Mouse (Mus musculus): ENCODE results near the gene Depdc1b. TPM values are rescaled to one million over a fixed set of nuclear protein-coding genes. Genes with fewer than 3 reads are reported as not detected.

The Depdc1b gene
- 1 to 10 TPM; 4.9 to 7.9 TPM for total RNA-seq (2021)
- long read RNA-seq, experiment 1, partial matches to known transcripts = 0 of 1 reads
- long read RNA-seq, experiment 1, other reads (novel, unspliced or antisense) = 0 of 1 reads
- long read RNA-seq, experiment 2, transcript Depdc1b-201 (11 exons, 2,563 nt) = major isoform, 5 of 8 reads
- long read RNA-seq, experiment 2, partial matches to known transcripts = 3 of 8 reads
- long read RNA-seq, experiment 2, other reads (novel, unspliced or antisense) = 0 of 8 reads

GRCm38 (mm10) chr13:108315702-108316486 is at the start of gene Depdc1b:
Gene Depdc1b, plus strand, starts transcription at chr13:108316332.
- peak; percentile 88 to 92 for DNase-seq (ENCODE audit: low spot score in 2 of 2)

- no peak for DNase-seq (ENCODE audit: low spot score in 2 of 2)
Measured at GRCm38 (mm10) chr13:108267841-108268634, 48.1 kb upstream of the Depdc1b start.

GRCm38 (mm10) chr13:108271458-108272148 is 44.5 kb upstream of the Depdc1b start:
- DNase-seq (ENCODE audit: low spot score in 2 of 2) = no peak

GRCm38 (mm10) chr13:108272332-108272731 is 43.8 kb upstream of the Depdc1b start:
- no peak for DNase-seq (ENCODE audit: low spot score in 2 of 2)

- no peak for DNase-seq (ENCODE audit: low spot score in 2 of 2)
Measured at GRCm38 (mm10) chr13:108273034-108273433, 43.1 kb upstream of the Depdc1b start.

- no peak for DNase-seq (ENCODE audit: low spot score in 2 of 2)
Measured at GRCm38 (mm10) chr13:108273456-108273855, 42.7 kb upstream of the Depdc1b start.

- DNase-seq (ENCODE audit: low spot score in 2 of 2) = no peak
Measured at GRCm38 (mm10) chr13:108276561-108276960, 39.6 kb upstream of the Depdc1b start.

- no peak for DNase-seq (ENCODE audit: low spot score in 2 of 2)
Measured at GRCm38 (mm10) chr13:108277320-108277719, 38.8 kb upstream of the Depdc1b start.

- DNase-seq (ENCODE audit: low spot score in 2 of 2) = no peak
Measured at GRCm38 (mm10) chr13:108278592-108278991, 37.5 kb upstream of the Depdc1b start.

GRCm38 (mm10) chr13:108284312-108284711 is 31.8 kb upstream of the Depdc1b start:
- no peak for DNase-seq (ENCODE audit: low spot score in 2 of 2)

- no peak for DNase-seq (ENCODE audit: low spot score in 2 of 2)
Measured at GRCm38 (mm10) chr13:108287953-108288352, 28.2 kb upstream of the Depdc1b start.

- no peak for DNase-seq (ENCODE audit: low spot score in 2 of 2)
Measured at GRCm38 (mm10) chr13:108289436-108289835, 26.7 kb upstream of the Depdc1b start.

GRCm38 (mm10) chr13:108290314-108290713 is 25.8 kb upstream of the Depdc1b start:
- DNase-seq (ENCODE audit: low spot score in 2 of 2) = no peak

GRCm38 (mm10) chr13:108297350-108298093 is 18.6 kb upstream of the Depdc1b start:
- DNase-seq (ENCODE audit: low spot score in 2 of 2) = no peak

GRCm38 (mm10) chr13:108298241-108298640 is 17.9 kb upstream of the Depdc1b start:
- DNase-seq (ENCODE audit: low spot score in 2 of 2) = no peak

- DNase-seq (ENCODE audit: low spot score in 2 of 2) = no peak
Measured at GRCm38 (mm10) chr13:108300346-108300950, 15.7 kb upstream of the Depdc1b start.

GRCm38 (mm10) chr13:108301411-108301810 is 14.7 kb upstream of the Depdc1b start:
- no peak for DNase-seq (ENCODE audit: low spot score in 2 of 2)

- no peak for DNase-seq (ENCODE audit: low spot score in 2 of 2)
Measured at GRCm38 (mm10) chr13:108302957-108303675, 13.0 kb upstream of the Depdc1b start.

GRCm38 (mm10) chr13:108303841-108304240 is 12.3 kb upstream of the Depdc1b start:
- no peak for DNase-seq (ENCODE audit: low spot score in 2 of 2)
